Mouse (Mus musculus) heart, adult 11 months (tissue): ENCODE data around the gene March9.
A peak's percentile ranks its signal among the peaks of the same experiment; 100 is the strongest.
"Not testable (repeated sequence)": the region's sequence is repeated elsewhere in the genome, so short reads cannot be mapped to it uniquely, and the experiment has no call there.

Experiments used
- DNase-seq: peaks from one replicate; pipeline ENCODE4 v3.0.0; 2022

March9 gene

GRCm38 (mm10) chr10:127079665-127080391 is 19.8 kb upstream of the March9 start:
- DNase-seq: no peak

DNA sequence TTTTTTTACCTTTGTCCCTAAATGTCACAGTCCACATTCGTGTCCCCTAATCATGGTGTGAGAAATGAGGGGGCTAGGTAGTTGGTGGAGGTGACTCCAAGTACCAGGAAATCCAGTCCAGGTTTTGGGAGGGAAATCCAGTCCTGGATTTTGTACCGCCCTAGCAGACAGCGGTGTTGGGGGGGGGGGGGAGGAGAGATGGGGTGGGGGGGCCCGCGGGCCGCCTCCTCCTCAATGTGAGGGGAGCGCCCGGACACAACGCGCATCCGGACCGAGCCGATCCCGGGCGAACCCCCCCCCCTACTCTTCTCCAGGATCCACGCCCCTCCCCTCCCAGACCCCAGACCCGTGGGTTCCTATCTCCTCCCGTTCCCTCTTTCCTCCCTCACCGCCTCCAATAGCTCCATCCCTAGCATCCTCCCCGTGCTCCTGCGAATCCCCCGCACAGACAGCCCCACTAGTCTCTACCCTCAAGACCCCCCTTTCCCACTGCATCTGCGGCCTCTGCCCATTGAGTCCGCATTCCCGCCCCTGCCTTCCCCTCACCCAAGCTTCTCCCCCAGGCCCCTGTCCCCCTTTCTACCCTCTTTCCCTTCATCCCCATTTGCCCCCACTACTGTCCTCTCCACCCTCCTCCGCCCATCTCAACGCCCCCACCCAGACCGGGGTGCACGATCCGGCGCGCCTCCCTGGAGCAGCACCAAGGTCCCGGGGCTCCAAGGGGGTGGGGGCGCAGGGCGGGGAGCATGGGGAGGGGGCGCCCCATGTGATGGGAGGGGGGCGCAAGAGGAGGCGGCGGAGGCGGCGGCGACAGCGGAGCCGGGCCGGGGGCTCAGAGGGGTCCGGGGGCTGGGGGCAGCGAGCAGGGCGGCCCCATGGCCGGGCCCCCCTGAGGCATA is 18.9 kb upstream of the March9 start:
- peak; percentile 97 for DNase-seq

- DNase-seq: peak; percentile 95
Measured at GRCm38 (mm10) chr10:127078001-127078676, 18.2 kb upstream of the March9 start.

DNA sequence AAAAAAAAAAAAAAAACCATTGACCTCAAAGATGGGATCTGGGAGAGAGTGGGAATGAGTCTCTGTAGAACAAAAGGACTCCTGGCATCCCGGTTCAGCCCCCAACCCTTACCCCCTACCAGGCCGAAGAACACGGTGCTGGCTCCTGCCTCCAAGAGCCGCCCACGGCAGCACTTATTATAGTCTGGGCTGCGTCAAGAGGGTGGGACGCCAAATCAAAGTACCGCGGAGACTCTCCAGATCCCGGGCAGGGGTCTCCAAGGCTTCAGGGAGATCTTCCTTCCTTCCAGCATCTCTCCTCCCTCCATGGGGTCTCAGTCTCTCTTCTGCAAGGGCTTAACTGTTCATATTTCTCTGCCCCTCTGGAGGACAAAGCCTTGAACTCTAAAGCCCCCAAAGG is 17.5 kb upstream of the March9 start:
- DNase-seq: no peak

DNA sequence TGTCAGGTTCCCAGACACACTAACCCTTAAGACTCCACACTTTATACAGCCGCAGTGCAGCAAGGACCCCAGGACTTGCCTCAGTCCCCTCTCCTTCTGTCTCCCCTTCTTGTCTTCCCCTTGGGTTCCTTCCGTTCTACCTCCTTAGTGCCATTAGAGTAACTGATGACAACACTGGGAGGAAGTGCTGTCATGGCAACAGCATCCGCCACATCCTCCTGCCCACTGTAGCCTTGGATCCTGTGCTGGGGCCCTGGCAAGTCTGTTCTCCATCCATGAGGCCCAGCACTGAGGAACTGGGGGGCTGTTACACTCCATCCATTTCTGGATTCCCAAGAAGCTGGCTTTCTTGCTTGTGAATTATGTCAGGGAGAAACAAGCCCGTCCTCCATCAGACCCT is 16.1 kb upstream of the March9 start:
- peak; percentile 95 for DNase-seq

GRCm38 (mm10) chr10:127075651-127076050 is 15.7 kb upstream of the March9 start:
- peak; percentile 97 for DNase-seq

DNA sequence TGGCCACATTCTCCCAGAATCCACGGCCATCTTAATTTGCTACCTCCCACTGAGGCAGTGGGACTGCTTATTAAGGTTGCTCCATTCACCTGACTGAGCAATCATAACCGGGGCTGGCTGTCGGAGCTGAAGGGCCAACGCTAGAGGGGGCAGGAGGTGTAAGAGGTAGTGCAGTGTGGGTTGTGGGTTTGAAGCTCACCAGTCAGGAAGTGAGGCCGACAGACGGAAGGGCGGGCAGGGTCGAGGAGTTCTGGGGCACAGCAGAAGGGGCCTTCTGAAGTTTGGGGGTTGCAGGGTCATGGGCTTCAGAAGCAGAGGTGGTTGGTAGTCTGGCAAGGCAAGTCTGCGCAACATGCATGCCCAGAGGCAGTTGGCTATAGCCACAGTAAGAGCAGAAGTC is 15.1 kb upstream of the March9 start, which contains the start of gene Agap2:
Agap2 (plus strand) TSS at position 205 of the 400 bp plus-strand sequence.
- peak; percentile 93 for DNase-seq

DNA sequence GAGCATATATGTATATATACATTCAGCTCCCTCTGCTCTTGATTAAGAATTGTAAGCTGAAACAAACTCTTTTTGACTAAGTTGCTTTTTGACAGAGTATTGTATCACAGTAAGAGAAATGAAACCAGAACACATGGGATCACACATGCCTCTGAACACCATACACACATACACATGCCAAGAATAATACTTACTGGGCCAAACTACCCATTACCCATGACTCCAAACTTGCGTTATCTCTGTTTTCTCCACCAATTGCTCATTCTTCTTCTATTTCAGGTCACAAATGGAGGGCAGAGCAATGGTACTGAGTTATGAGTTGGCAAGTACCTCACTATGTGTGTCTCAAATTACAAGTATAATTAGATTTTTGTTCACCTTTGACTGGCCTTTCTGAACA is 14.0 kb upstream of the March9 start:
- no peak for DNase-seq

DNA sequence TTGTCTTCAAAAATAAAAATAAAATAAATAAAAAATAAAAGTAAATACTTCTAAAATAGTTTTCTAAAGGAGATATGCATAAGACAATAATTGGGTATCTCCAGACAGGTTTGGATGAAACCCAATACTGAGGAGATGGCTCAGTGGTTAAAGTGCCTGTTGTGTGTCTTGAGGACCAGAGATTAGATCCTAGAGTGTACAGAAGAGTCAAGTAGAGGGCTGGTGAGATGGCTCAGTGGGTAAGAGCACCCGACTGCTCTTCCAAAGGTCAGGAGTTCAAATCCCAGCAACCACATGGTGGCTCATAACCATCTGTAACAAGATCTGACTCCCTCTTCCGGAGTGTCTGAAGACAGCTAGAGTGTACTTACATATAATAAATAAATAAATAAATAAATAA is 13.0 kb upstream of the March9 start:
- not testable (repeated sequence) for DNase-seq

- not testable (repeated sequence) for DNase-seq
Measured at GRCm38 (mm10) chr10:127072270-127072669, 12.3 kb upstream of the March9 start.

DNA sequence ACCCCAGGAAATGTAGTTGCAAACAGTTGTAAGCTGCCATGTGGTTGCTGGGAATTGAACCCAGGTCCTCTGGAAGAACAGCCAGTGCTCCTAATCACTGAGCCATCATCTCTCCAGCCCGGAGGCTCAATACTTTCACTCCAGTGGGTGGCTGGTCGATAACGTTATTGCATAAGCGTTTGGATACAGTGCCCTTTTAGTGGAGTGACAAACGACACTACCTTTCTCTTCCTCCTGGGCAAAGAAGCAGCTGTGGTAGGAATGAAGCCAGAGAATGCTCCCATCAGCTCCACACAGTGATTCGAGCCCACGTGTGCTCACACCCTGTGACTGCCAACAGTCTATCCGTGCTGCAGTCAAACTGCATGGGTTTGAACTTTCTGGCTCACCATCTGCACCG is 11.2 kb upstream of the March9 start:
- peak; percentile 88 for DNase-seq

DNA sequence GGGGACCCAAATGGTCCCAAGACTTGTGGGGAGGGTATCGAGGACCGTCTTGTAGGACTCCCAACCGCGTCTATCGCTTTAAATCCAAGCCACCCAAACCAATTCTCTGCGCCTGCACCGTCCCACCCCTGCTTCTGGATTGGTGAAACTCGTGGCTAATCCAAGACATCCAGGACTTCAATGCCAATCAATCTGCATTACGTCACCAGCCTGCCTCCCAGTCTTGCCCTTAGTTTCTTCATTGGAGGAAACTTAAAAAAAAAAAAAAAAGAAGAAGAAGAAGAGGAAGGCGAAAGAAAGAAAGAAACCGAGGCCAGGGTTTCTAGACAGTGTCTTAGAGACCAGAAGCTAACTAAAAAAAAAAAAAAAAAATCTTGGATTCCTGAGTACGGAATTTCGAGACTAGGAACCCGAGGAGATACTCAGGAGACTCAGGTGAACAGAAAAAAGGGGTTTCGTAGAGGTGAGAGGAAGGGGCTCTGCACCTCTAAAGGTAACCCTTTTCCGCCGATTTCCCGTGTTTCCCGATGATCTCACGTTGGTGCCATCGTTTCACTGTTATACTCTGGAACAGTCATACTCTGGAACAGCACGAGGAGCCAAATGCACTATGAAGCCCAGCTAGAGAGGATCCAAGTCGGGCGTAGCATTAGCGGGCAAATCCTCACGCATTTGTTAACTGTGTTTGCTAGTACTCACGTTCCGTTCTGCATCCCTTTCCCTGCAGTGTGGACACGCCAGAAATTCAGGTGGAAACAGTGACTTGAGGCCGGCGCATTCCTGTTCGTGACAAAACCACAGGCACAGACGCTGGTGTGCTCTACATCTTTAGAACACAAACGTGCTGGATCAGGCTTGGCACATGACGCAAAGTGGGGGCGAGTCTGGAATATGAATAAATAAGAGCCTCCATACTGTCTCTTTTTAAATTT is 10.5 kb upstream of the March9 start, which contains the start of gene Tspan31:
Tspan31 (minus strand) TSS at position 75 of the 932 bp plus-strand sequence.
- DNase-seq: peak; percentile 100

DNA sequence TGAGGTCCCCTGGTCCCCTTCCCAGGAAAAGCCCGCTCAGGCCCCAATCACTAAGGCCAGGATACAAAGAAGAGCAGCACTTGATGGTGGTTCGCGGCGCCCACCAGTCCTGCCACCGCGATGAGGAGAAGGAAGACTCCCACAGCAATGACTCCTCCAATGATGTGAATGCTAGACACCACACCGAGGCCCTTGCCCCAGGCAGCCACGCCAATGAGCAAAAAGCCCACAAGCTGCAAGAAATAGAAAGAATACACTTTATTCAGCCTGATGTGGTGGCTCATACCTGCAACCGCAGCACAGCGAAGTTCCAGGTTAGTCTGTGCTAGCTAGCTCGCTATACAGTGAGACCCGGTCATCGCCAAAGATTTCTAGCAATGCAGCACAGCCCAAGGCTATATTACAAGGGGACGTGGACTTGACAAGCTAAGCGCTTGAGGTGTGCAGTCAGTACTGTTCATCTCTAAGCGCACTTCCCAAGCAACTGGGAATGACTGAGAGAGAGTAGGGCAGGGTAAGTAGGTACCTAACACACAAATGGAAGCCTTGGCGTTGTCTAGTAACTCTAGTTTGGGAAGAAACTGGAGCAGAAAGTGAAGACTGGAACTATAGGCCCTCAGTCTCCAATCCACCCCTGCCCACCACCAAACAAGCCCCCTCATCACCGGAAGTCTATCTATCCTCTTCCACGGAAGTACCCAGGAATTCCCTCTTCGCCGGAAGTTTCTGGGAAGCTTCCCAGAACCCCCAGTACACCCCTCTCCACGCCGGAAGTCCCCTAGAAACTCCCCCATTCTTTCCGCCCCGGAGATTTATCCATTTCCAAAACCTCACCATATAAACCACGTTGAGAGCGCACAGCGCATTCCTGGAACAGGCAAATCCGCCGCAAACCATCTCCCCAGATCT is 9.6 kb upstream of the March9 start:
- peak; percentile 91 for DNase-seq

DNA sequence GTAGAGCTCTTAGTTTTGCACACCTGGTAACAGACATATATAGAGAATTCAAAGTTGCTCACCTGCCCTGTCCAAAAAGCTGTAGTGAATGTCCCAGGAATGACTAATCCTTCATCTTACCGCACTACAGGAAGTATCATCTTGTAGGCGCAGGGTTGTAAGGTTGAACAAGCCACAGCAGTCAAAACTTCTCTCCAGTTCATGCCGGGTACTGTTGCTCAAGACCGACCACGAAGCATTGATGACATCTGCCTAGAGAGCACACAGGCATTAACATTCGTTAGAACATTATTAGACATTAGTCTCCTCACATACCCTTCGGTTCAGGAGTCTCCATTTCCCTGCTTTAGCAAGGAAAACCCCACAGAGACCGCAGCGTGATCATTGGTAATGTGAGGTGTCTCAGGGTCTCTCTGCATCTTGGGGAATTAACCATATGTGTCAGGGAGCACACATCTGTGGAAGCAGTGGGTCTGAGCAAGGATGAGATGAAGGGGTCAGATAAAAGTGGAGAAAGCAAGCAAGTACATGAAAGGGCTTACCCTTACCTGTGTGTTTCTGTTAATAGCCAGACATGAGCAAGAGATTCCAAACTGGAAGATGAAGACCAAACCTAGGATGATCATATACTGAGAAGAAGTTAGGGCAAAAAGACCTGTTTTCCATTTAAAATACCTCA is 8.5 kb upstream of the March9 start:
- DNase-seq: no peak

GRCm38 (mm10) chr10:127066519-127067018 is 6.6 kb upstream of the March9 start:
- peak; percentile 91 for DNase-seq

DNA sequence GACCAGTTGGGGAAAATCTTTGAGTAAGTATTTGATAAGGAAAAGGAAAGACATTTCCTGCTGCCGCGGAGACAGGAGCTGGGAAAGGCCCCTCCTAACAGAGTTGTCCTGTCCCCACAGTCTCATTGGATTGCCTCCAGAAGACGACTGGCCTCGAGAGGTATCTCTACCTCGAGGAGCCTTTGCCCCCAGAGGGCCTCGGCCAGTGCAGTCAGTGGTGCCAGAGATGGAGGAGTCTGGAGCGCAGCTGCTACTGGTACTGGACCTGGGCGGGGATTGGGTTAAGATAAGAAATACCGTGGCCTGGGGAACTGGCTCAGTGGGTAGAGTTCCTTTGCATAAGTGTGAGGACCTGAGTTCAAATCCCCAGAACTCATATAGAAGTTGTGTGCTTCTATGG is 6.0 kb upstream of the March9 start:
- peak; percentile 91 for DNase-seq

DNA sequence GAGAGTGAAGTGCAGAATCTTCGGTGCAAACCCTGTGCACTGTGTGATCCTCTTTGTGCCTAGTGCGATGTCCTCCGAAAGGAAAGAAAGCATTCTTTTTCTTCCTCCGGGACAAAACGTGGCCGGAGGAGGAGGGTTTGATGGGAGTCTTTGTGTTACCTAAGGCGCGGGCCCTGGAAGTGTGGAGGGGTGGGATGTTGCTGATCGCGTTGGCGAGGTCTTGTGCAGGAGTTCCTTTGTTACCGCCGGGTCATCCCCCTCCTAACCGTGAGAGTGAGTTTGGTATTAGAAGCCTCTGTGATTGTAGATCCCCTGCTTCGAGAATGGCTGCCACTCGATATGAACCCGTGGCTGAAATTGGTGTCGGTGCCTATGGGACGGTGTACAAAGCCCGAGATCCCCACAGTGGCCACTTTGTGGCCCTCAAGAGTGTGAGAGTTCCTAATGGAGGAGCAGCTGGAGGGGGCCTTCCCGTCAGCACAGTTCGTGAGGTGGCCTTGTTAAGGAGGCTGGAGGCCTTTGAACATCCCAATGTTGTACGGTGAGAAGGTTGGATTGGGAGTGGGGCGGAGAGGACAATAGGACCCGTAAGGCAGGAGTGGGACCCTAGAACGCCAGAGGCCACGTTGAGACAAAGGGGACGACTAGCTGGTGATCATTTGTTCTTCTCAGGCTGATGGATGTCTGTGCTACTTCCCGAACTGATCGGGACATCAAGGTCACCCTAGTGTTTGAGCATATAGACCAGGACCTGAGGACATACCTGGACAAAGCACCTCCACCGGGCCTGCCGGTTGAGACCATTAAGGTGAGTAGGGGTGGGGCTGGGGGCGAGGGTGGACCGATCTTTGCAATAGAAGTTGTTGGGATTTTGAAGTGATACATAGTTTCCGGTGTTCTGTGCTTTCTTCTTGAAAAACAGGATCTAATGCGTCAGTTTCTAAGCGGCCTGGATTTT is 4.2 kb upstream of the March9 start:
- peak; percentile 94 for DNase-seq

DNA sequence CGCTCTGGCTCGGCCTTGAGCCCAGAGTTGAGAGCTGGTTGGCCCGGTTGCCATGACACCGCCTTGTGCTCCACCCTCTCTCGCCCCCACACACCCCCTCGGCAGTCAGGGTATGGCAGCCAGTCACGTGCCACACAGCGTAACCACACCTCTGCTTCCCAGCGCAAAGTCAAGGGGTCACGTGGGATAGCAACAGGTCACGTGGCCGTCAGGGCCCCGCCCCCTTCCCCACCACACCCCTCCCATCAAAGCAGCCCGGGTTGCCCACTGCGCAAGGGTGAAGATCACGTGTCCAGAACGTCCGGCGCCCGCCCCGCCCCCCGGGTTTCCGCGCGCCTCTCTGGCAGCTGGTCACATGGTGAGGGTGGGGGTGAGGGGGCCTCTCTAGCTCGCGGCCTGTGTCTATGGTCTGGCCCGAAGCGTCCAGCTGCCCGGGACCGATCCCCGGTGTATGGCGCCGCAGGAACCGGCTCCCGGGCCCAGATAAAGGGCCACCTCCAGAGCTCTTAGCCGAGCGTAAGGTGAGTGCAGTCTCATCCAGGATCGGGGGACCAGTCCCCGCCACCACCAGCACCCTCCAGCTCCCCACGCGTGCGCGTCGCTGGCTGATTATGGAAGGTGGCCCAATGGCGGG is 3.4 kb upstream of the March9 start, which contains the start of gene Cdk4:
Cdk4 (plus strand) TSS at position 296 of the 634 bp plus-strand sequence.
- DNase-seq: peak; percentile 100
